Mouse (Mus musculus) frontal cortex, adult (tissue): Measurements from ENCODE around the gene Tmem231.
A peak's percentile ranks its signal among the peaks of the same experiment; 100 is the strongest.

Experiments
- ATAC-seq: cut with Nextera tagmentation; 2 replicates; pipeline ENCODE4 v1.9.2; 2017; ENCODE audit warnings: mild to moderate bottlenecking, moderate library complexity, mixed read lengths; ENCODE audit not compliant: low TSS enrichment

Gene Tmem231

GRCm38 (mm10) chr8:111933348-111934076 is at the start of gene Tmem231:
Gene Tmem231, minus strand, starts transcription at chr8:111933881.
- peak; percentile 100 for ATAC-seq

GRCm38 (mm10) chr8:111982116-111982515 is 48.4 kb upstream of the Tmem231 start:
- ATAC-seq = no peak

- no peak for ATAC-seq
Measured at GRCm38 (mm10) chr8:111978147-111978546, 44.5 kb upstream of the Tmem231 start.

- ATAC-seq = no peak
Measured at GRCm38 (mm10) chr8:111976326-111976725, 42.6 kb upstream of the Tmem231 start.

- no peak for ATAC-seq
Measured at GRCm38 (mm10) chr8:111975706-111976105, 42.0 kb upstream of the Tmem231 start.

GRCm38 (mm10) chr8:111974138-111974537 is 40.5 kb upstream of the Tmem231 start:
- no peak for ATAC-seq

GRCm38 (mm10) chr8:111968991-111969390 is 35.3 kb upstream of the Tmem231 start:
- no peak for ATAC-seq

- ATAC-seq = no peak
Measured at GRCm38 (mm10) chr8:111968541-111968940, 34.9 kb upstream of the Tmem231 start.

- no peak for ATAC-seq
Measured at GRCm38 (mm10) chr8:111967246-111967870, 33.7 kb upstream of the Tmem231 start.

- no peak for ATAC-seq
Measured at GRCm38 (mm10) chr8:111964849-111965561, 31.3 kb upstream of the Tmem231 start.

GRCm38 (mm10) chr8:111964351-111964750 is 30.7 kb upstream of the Tmem231 start:
- ATAC-seq = peak; percentile 68

GRCm38 (mm10) chr8:111963546-111963945 is 29.9 kb upstream of the Tmem231 start:
- no peak for ATAC-seq

- no peak for ATAC-seq
Measured at GRCm38 (mm10) chr8:111963091-111963490, 29.4 kb upstream of the Tmem231 start.

GRCm38 (mm10) chr8:111962589-111962988 is 28.9 kb upstream of the Tmem231 start:
- ATAC-seq = no peak

GRCm38 (mm10) chr8:111961330-111961729 is 27.6 kb upstream of the Tmem231 start:
- no peak for ATAC-seq

- ATAC-seq = 0 out of 2 replicates have a peak, but pooled peaks have one; percentile 14
Measured at GRCm38 (mm10) chr8:111960591-111961321, 27.1 kb upstream of the Tmem231 start.

GRCm38 (mm10) chr8:111957231-111957630 is 23.6 kb upstream of the Tmem231 start:
- no peak for ATAC-seq

GRCm38 (mm10) chr8:111955879-111956278 is 22.2 kb upstream of the Tmem231 start:
- ATAC-seq = no peak

GRCm38 (mm10) chr8:111954844-111955594 is 21.3 kb upstream of the Tmem231 start:
- no peak for ATAC-seq

GRCm38 (mm10) chr8:111951936-111952335 is 18.3 kb upstream of the Tmem231 start:
- ATAC-seq = no peak

- ATAC-seq = peak; percentile 95
Measured at GRCm38 (mm10) chr8:111951317-111951716, 17.6 kb upstream of the Tmem231 start.
